Mouse (Mus musculus) cerebellum, postnatal 36 days (tissue): ENCODE results near the gene Tpst1.
A peak's percentile ranks its signal among the peaks of the same experiment; 100 is the strongest.

Experiments used
- DNase-seq, 2 experiments: peaks; one replicate each; pipeline ENCODE4 v3.0.0; 2021 to 2022; ENCODE audit warnings: mixed read lengths in 2 of 2

Gene Tpst1

GRCm38 (mm10) chr5:130089626-130090393 lies 16.7 kb downstream of the Tpst1 start:
- no peak for DNase-seq

- no peak for DNase-seq
Measured at GRCm38 (mm10) chr5:130096754-130097153, 23.6 kb downstream of the Tpst1 start.

GRCm38 (mm10) chr5:130097837-130098236 lies 24.7 kb downstream of the Tpst1 start:
- no peak for DNase-seq

- no peak for DNase-seq
Measured at GRCm38 (mm10) chr5:130101724-130102123, 28.6 kb downstream of the Tpst1 start.

GRCm38 (mm10) chr5:130109348-130109747 lies 36.2 kb downstream of the Tpst1 start:
- DNase-seq, result no peak

GRCm38 (mm10) chr5:130110632-130111464 lies 37.7 kb downstream of the Tpst1 start:
- DNase-seq, result no peak

GRCm38 (mm10) chr5:130112653-130113052 lies 39.5 kb downstream of the Tpst1 start:
- DNase-seq, result no peak

GRCm38 (mm10) chr5:130116116-130116515 lies 43.0 kb downstream of the Tpst1 start:
- no peak for DNase-seq

- DNase-seq, result no peak
Measured at GRCm38 (mm10) chr5:130116857-130117256, 43.7 kb downstream of the Tpst1 start.

GRCm38 (mm10) chr5:130117932-130118331 lies 44.8 kb downstream of the Tpst1 start:
- no peak for DNase-seq

GRCm38 (mm10) chr5:130119236-130119635 lies 46.1 kb downstream of the Tpst1 start:
- DNase-seq, result no peak

- DNase-seq, result no peak
Measured at GRCm38 (mm10) chr5:130120070-130120736, 47.1 kb downstream of the Tpst1 start.

GRCm38 (mm10) chr5:130120904-130121303 lies 47.8 kb downstream of the Tpst1 start:
- no peak for DNase-seq

- no peak for DNase-seq
Measured at GRCm38 (mm10) chr5:130122355-130122754, 49.2 kb downstream of the Tpst1 start.

- no peak for DNase-seq
Measured at GRCm38 (mm10) chr5:130124271-130124670, 51.1 kb downstream of the Tpst1 start.

- DNase-seq, result no peak
Measured at GRCm38 (mm10) chr5:130128686-130129523, 55.8 kb downstream of the Tpst1 start.

- no peak for DNase-seq
Measured at GRCm38 (mm10) chr5:130129524-130129793, 56.3 kb downstream of the Tpst1 start.

- no peak for DNase-seq
Measured at GRCm38 (mm10) chr5:130136597-130136996, 63.5 kb downstream of the Tpst1 start.

GRCm38 (mm10) chr5:130139393-130139792 lies 66.3 kb downstream of the Tpst1 start:
- peak; percentile 79 to 89 for DNase-seq

GRCm38 (mm10) chr5:130141138-130141537 lies 68.0 kb downstream of the Tpst1 start:
- no peak for DNase-seq

- no peak for DNase-seq
Measured at GRCm38 (mm10) chr5:130142041-130142440, 68.9 kb downstream of the Tpst1 start.

- DNase-seq, result no peak
Measured at GRCm38 (mm10) chr5:130143101-130143500, 70.0 kb downstream of the Tpst1 start.

- DNase-seq, result peak in 1 of 2 experiments; percentile 77
Measured at GRCm38 (mm10) chr5:130143977-130144333, 70.8 kb downstream of the Tpst1 start.
